Mouse (Mus musculus) lung, postnatal 36 days (tissue): ENCODE measurements at regions not wholly inside any gene's neighbourhood (a gene's known extent, or its start where the extent isn't known, plus 50 kb on each side); places are given as distances from the start of the nearest gene placed in this dataset.

Source experiments
- DNase-seq: peaks from one replicate; pipeline ENCODE4 v3.0.0; 2022; ENCODE audit warnings: mixed read lengths

- DNase-seq, result no peak
Measured at GRCm38 (mm10) chr8:39218716-39219115, 1456.2 kb upstream of the Adam24 start.

GRCm38 (mm10) chr8:39227239-39227638 lies 1447.6 kb upstream of the Adam24 start:
- DNase-seq, result no peak

GRCm38 (mm10) chr8:39268970-39269497 lies 1405.8 kb upstream of the Adam24 start:
- peak; percentile 26 for DNase-seq

- DNase-seq, result peak; percentile 14
Measured at GRCm38 (mm10) chr8:39297548-39298306, 1377.2 kb upstream of the Adam24 start.

GRCm38 (mm10) chr8:39303742-39304336 lies 1371.0 kb upstream of the Adam24 start:
- DNase-seq, result peak; percentile 36

- peak; percentile 71 for DNase-seq
Measured at GRCm38 (mm10) chr8:39313854-39314253, 1361.0 kb upstream of the Adam24 start.

- DNase-seq, result no peak
Measured at GRCm38 (mm10) chr8:39315521-39316233, 1359.2 kb upstream of the Adam24 start.

GRCm38 (mm10) chr8:39316234-39316568 lies 1358.7 kb upstream of the Adam24 start:
- DNase-seq, result no peak

- DNase-seq, result no peak
Measured at GRCm38 (mm10) chr8:39329378-39329777, 1345.5 kb upstream of the Adam24 start.

GRCm38 (mm10) chr8:39344731-39345130 lies 1330.1 kb upstream of the Adam24 start:
- no peak for DNase-seq

GRCm38 (mm10) chr8:39346471-39346870 lies 1328.4 kb upstream of the Adam24 start:
- no peak for DNase-seq

GRCm38 (mm10) chr8:39348956-39349355 lies 1325.9 kb upstream of the Adam24 start:
- DNase-seq, result no peak

GRCm38 (mm10) chr8:39355412-39355811 lies 1319.5 kb upstream of the Adam24 start:
- DNase-seq, result no peak

- DNase-seq, result no peak
Measured at GRCm38 (mm10) chr8:39357111-39357510, 1317.8 kb upstream of the Adam24 start.

- no peak for DNase-seq
Measured at GRCm38 (mm10) chr8:39357865-39358264, 1317.0 kb upstream of the Adam24 start.

- peak; percentile 1 for DNase-seq
Measured at GRCm38 (mm10) chr8:39366346-39366745, 1308.5 kb upstream of the Adam24 start.
